Mouse (Mus musculus): ENCODE measurements around the gene Tmem132b. TPM values are rescaled to one million over a fixed set of nuclear protein-coding genes. Genes with fewer than 3 reads are reported as not detected.
"Not testable (repeated sequence)": the region's sequence is repeated elsewhere in the genome, so short reads cannot be mapped to it uniquely, and the experiment has no call there.

The Tmem132b gene
- 1 to 10 TPM in 12 of 26 experiments, under 1 TPM in 7, not detected in 7; 0.12 to 2.5 (median 1.2) TPM for total RNA-seq (2018; cell fraction: chromatin; rRNA removed)
- total RNA-seq (2018; cell fraction: cytosol; rRNA removed): under 1 TPM in 13 of 26 experiments, not detected in 13; 0.03 to 0.13 (median 0.04) TPM
- under 1 TPM in 18 of 26 experiments, not detected in 8; 0.10 to 1.00 (median 0.48) TPM for total RNA-seq (2018; cell fraction: nucleus; rRNA removed)
- 0.02 to 0.04 TPM in 2 of 3 replicates, not detected in the other for polyA plus RNA-seq (2018)

DNA sequence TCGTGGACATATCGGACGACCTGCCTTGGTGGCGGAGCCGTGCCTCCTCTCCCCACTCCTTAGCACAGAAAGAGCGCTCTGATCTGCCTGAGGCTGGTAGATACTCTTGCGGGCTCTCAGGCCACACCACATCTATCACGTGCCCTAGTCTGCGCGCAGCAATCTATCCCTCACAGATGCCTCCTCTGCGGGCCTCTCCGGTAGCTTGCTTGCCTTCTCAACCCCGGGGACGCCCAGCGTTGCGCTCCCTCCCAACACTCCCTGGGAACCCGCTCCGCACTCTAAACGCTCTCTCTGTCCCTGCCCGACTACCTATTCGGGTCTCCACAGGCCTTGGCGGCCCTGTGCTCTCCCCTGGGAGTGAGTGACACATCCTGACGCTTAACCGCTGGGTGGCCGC, at the start of gene Tmem132b:
Gene Tmem132b (plus strand): TSS at position 141 of the 400 bp plus-strand sequence.
- 6% methylated on average over 25 of the region's 25 CpGs for WGBS (ENCODE audit: missing documents)
- Histone ChIP-seq H3K4me3 (ENCODE audit: inconsistent target) (no peak within 1 kb of the TSS), H3K27ac (no peak within 1 kb of the TSS), H3K79me2 (ENCODE audit: inconsistent target) (no peaks in the 10 kb centered on the region), H3K36me3 (ENCODE audit: inconsistent target) (no peaks in the 10 kb centered on the region)

GRCm38 (mm10) chr5:125482474-125482873, 49.1 kb upstream of the Tmem132b start:
- Histone ChIP-seq H3K4me3 (ENCODE audit: inconsistent target) (no peak overlapping the region), H3K27ac (no peak overlapping the region), H3K36me3 (ENCODE audit: inconsistent target) (peaks cover 7% of the 10 kb centered on the region; the same call in 1 of the 2 replicates), H3K79me2 (ENCODE audit: inconsistent target) (peaks cover 55% of the 10 kb centered on the region)
- WGBS (ENCODE audit: missing documents): 53% methylated on average over 7 of the region's 7 CpGs

DNA sequence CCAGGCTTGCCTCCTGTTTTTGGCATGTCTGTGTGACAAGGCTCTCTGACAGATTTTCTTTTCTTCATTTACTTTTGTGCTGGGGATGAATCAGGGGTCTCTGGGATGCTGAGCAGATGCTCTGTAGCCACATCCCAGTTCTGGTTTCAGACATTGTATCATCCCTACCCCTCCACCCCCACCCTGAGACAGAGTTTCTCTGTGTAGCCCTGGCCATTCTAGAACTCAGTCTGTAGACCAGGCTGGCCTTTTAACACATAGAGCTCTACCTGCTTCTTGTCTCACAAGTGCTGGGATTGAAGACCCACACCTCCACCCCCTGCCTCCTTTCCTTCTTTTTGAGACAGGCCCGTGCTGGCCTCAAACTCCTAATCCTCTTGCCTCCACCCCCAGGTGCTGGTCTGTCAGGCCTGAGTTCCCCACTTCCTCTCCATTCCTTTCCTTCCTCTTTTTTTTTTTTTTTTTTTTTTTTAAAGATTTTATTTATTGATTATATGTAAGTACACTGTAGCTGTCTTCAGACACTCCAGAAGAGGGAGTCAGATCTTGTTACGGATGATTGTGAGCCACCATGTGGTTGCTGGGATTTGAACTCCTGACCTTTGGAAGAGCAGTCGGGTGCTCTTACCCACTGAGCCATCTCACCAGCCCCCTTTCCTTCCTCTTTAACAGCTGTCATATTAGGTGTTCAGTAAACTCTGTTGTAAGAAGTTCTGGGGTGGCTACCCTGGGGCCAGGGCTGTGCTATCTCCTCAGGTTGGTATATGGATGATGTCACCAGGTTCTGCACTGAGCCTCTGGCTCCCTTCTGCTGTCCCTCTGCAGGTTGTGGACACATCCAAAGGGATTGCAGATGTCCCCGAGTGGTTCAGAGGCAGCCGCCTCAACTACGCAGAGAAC, 47.6 kb upstream of the Tmem132b start:
- Histone ChIP-seq H3K27ac (peak overlapping the region; percentile 13), H3K36me3 (ENCODE audit: inconsistent target) (peaks cover 12% of the 10 kb centered on the region), H3K79me2 (ENCODE audit: inconsistent target) (peaks cover 40% of the 10 kb centered on the region), H3K4me3 (ENCODE audit: inconsistent target) (no peak overlapping the region)
- WGBS (ENCODE audit: missing documents): 56% methylated on average over 5 of the region's 6 CpGs

- Histone ChIP-seq H3K4me3 (ENCODE audit: inconsistent target) (no peak overlapping the region), H3K27ac (no peak overlapping the region), H3K79me2 (ENCODE audit: inconsistent target) (peaks cover 27% of the 10 kb centered on the region), H3K36me3 (ENCODE audit: inconsistent target) (peaks cover 12% of the 10 kb centered on the region)
- 89% methylated on average over 4 of the region's 4 CpGs for WGBS (ENCODE audit: missing documents)
Observed at GRCm38 (mm10) chr5:125485031-125485778, 46.4 kb upstream of the Tmem132b start.

- H3K4me3 ChIP-seq (ENCODE audit: inconsistent target): no peak overlapping the region
- no peak overlapping the region for H3K27ac ChIP-seq
- H3K36me3 ChIP-seq (ENCODE audit: inconsistent target): peaks cover 18% of the 10 kb centered on the region
- WGBS (ENCODE audit: missing documents): no CpG with 5 or more reads among the region's 1 CpGs
- H3K79me2 ChIP-seq (ENCODE audit: inconsistent target): peaks cover 18% of the 10 kb centered on the region
Observed at GRCm38 (mm10) chr5:125486088-125486487, 45.5 kb upstream of the Tmem132b start.

- 96% methylated on average over 11 of the region's 11 CpGs for WGBS (ENCODE audit: missing documents)
- Histone ChIP-seq H3K36me3 (ENCODE audit: inconsistent target) (peaks cover 23% of the 10 kb centered on the region), H3K4me3 (ENCODE audit: inconsistent target) (no peak overlapping the region), H3K79me2 (ENCODE audit: inconsistent target) (peaks cover 4% of the 10 kb centered on the region; the same call in 1 of the 2 replicates), H3K27ac (no peak overlapping the region)
Observed at GRCm38 (mm10) chr5:125487375-125488115, 44.0 kb upstream of the Tmem132b start.

DNA sequence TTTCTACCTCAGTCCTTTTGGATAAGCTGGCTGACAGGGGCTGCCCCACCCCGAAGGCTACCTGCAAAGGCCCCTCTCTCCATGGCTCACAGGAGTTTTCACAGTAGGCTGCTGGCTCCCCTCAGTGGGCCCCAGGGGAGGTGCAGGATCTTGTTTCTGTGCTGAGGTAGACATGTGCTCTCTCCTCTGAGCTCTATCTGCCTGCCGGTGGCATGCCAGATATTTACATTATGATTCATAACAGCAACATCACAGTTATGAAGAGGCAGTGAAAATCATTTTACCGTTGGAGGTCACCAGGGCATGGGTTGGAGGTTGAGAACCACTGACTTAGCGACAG, 43.5 kb upstream of the Tmem132b start:
- Histone ChIP-seq H3K4me3 (ENCODE audit: inconsistent target) (no peak overlapping the region), H3K79me2 (ENCODE audit: inconsistent target) (no peaks in the 10 kb centered on the region), H3K36me3 (ENCODE audit: inconsistent target) (peaks cover 27% of the 10 kb centered on the region), H3K27ac (no peak overlapping the region)
- WGBS (ENCODE audit: missing documents): 69% methylated on average over 4 of the region's 4 CpGs

DNA sequence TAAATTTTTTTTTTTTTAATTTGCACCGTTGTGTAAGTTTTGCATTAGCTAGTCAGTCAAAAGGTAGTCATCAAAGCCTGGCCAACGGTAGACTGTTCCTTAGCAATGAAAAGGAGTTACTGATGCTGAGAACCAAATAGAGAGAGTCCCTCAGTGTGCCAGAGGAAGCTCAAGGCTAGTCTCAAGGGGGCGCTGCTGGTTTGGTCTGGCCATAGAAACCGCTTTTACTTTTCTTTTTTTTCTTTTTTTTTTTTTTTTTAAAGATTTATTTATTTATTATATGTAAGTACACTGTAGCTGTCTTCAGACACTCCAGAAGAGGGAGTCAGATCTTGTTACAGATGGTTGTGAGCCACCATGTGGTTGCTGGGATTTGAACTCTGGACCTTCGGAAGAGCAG, 42.6 kb upstream of the Tmem132b start:
- 89% methylated on average over 3 of the region's 5 CpGs for WGBS (ENCODE audit: missing documents)
- not testable (repeated sequence) for H3K4me3 ChIP-seq (ENCODE audit: inconsistent target); H3K79me2 ChIP-seq (ENCODE audit: inconsistent target); H3K27ac ChIP-seq
- H3K36me3 ChIP-seq (ENCODE audit: inconsistent target): peaks cover 27% of the 10 kb centered on the region

DNA sequence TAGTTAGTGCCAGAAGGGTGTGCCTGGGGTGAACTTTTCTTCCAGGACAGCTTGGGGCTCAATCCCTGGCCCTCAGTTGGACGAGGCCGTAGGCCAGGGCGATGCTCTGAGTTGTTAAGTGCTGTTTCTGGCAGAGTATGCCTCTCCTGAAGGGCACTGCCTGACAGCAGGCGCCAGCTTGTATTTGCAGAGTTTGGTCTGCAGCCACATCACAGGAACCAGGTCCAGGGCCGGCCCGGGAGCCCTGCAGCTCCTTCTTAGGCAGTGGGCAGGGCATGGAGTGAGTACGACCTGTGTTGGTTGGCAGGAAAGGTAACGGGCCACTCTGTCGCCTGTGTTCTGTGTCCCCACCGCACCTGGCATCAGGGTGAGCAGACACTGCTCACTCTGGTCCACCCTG, 40.5 kb upstream of the Tmem132b start:
- Histone ChIP-seq H3K27ac (no peak overlapping the region), H3K79me2 (ENCODE audit: inconsistent target) (no peaks in the 10 kb centered on the region), H3K36me3 (ENCODE audit: inconsistent target) (peaks cover 27% of the 10 kb centered on the region), H3K4me3 (ENCODE audit: inconsistent target) (no peak overlapping the region)
- WGBS (ENCODE audit: missing documents): 97% methylated on average over 10 of the region's 10 CpGs

- Histone ChIP-seq H3K79me2 (ENCODE audit: inconsistent target) (peaks cover 1% of the 10 kb centered on the region; the same call in 1 of the 2 replicates), H3K36me3 (ENCODE audit: inconsistent target) (peaks cover 20% of the 10 kb centered on the region; the same call in 1 of the 2 replicates), H3K27ac (no peak overlapping the region), H3K4me3 (ENCODE audit: inconsistent target) (no peak overlapping the region)
- WGBS (ENCODE audit: missing documents): 96% methylated on average over 17 of the region's 17 CpGs
Observed at GRCm38 (mm10) chr5:125492379-125493092, 39.0 kb upstream of the Tmem132b start.

GRCm38 (mm10) chr5:125493093-125493423, 38.5 kb upstream of the Tmem132b start:
- peaks cover 19% of the 10 kb centered on the region; the same call in 1 of the 2 replicates for H3K36me3 ChIP-seq (ENCODE audit: inconsistent target)

DNA sequence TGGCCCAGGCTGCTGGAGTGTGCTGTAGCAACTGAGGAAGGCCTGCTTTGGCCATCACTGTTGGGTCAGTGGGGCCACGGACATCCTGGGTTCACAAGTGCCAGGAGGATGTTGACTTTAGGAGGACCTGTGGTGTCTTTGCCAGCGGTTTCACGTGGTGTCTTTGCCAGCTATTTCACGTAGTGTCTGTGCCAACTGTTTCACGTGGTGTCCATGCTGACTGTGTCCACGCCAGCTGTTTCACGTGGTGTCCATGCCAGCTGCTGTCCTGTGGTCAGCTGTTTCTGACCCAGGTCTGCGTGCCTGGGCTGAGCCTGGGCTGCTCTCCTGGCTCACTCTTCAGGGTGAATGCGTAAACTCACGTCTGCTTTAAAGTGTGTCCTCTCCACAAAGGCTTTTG, 35.9 kb upstream of the Tmem132b start:
- Histone ChIP-seq H3K4me3 (ENCODE audit: inconsistent target) (no peak overlapping the region), H3K36me3 (ENCODE audit: inconsistent target) (peaks cover 13% of the 10 kb centered on the region; the same call in 1 of the 2 replicates), H3K27ac (no peak overlapping the region), H3K79me2 (ENCODE audit: inconsistent target) (peaks cover 16% of the 10 kb centered on the region; the same call in 1 of the 2 replicates)
- 92% methylated on average over 10 of the region's 10 CpGs for WGBS (ENCODE audit: missing documents)

More at GRCm38 (mm10) chr5:125493093-125493423, 38.5 kb upstream of the Tmem132b start:
- H3K27ac ChIP-seq: no peak overlapping the region
- H3K79me2 ChIP-seq (ENCODE audit: inconsistent target): peaks cover 3% of the 10 kb centered on the region; the same call in 1 of the 2 replicates
- no peak overlapping the region for H3K4me3 ChIP-seq (ENCODE audit: inconsistent target)
- WGBS (ENCODE audit: missing documents): 100% methylated on average over 5 of the region's 5 CpGs

GRCm38 (mm10) chr5:125497821-125498600, 33.6 kb upstream of the Tmem132b start:
- peaks cover 16% of the 10 kb centered on the region; the same call in 1 of the 2 replicates for H3K79me2 ChIP-seq (ENCODE audit: inconsistent target)
- no peak overlapping the region for H3K4me3 ChIP-seq (ENCODE audit: inconsistent target)
- no peaks in the 10 kb centered on the region for H3K36me3 ChIP-seq (ENCODE audit: inconsistent target)
- 79% methylated on average over 11 of the region's 12 CpGs for WGBS (ENCODE audit: missing documents)
- no peak overlapping the region for H3K27ac ChIP-seq
